Mouse (Mus musculus) thymus, postnatal 36 days (tissue): Measurements from ENCODE around the gene Rogdi.

Source experiments
- DNase-seq, 2 experiments: peaks; one replicate each; pipeline ENCODE4 v3.0.0; 2022; ENCODE audit warnings: mixed read lengths in 2 of 2

Rogdi gene

DNA sequence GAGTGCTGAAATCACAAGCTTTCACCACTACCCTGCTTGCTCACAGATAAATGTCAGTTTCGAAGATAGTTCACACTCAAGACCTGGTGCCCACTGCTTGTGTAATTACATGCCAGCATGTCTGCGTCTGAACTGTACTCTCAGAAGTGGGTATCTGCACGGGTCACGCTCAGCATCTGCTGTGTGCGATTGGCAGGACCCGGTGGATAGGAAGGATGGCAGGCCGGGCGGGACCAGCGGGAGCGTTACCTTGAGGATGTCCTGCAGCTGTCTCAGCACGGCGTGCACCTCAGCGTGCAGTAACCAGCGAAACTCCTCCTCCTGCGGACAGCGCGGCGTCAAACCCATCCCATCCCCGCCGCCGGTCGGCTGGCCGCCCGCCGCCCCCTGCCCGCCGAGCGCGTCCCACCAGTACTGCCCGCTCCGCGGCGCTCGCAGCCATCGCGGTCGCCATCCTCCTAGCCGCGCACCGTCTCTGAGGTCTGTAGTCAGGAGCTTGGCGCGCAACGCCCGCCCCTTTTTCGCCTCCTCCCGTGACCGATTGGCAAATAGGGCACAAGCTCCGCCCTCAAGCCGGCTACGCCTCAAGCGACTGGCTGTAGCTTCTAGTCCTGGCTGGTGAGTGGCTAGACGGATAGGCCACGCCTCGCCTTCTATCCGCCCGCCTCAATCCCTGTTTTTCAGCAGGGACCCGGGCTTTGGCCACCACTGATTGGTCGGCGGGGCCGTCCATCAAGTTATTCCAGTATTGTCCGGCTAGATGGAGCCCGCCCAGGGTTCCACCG is at the start of gene Rogdi:
TSS of gene Rogdi (minus strand) at position 500 of the 785 bp plus-strand sequence.
- DNase-seq: peak; percentile 95 to 97

DNA sequence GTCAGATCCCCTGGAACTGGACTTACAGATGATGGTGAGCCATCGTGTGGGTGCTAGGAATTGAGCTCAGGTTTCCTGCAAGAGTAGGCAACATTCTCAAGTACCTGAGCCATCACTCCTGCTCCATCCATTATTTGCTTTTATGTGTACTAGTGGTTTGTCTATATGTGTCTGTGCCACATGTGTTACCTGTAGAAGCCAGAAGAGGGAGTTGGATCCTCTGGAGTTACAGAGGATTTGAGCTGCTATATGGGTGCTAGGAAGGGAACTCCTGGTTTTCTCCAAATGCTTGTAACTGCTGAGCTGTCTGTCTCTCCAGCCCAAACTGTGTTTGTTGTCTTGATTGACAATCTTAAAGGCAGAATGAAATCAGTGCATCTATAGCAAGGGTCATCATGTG is 44.8 kb upstream of the Rogdi start:
- DNase-seq: no peak

GRCm38 (mm10) chr16:5050251-5051110 is 37.1 kb upstream of the Rogdi start:
- DNase-seq: peak; percentile 84 to 89

DNA sequence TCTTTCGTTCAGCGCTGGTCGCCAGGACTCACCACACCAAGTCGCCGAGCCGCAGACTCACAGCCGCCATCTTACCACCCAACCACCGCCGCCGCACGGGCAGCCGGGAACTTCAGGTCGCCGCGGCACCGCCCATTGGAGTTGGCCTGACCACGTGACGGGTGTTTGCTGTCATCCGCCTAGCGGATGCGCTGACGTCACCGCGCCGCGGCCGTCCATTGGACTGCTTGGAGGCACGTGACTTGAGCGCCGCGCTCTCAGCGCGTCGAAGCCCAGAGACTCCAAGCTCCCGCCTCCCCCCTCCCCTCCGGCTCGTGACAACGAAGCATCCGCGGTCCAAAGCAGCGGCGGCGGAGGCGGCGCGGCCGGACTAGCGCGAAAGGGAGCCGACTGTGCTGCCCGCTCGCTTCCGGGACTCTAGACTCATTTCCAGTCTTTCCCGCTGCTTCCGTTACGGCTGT is 36.5 kb upstream of the Rogdi start, which contains the start of the genes Glyr1 and Ubn1:
TSS of gene Glyr1 (minus strand) at position 90 of the 461 bp plus-strand sequence.
TSS of gene Ubn1 (plus strand) at position 284 of the 461 bp plus-strand sequence.
- DNase-seq: peak; percentile 98 to 100

GRCm38 (mm10) chr16:5049182-5049773 is 35.9 kb upstream of the Rogdi start:
- no peak for DNase-seq

DNA sequence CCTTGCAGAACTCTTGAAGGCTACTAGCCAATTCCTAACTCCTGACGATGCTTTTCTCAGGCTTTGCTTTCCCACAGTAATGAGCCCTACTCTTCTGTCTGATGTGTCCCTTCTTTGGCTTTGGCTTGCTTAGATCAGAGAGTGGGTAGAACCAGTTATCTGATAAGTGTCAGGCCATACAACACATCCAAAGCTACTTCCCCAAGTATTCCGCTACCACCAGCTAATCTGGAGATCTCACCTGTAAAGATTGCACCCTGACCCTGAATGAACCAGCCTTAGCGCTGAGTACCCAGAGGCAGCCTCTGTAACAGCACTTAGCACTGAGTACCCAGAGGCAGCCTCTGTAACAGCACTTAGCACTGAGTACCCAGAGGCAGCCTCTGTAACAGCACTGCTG is 32.0 kb upstream of the Rogdi start:
- DNase-seq: no peak

- DNase-seq: no peak
Measured at GRCm38 (mm10) chr16:5036649-5037234, 23.4 kb upstream of the Rogdi start.

- no peak for DNase-seq
Measured at GRCm38 (mm10) chr16:5035591-5035990, 22.2 kb upstream of the Rogdi start.

DNA sequence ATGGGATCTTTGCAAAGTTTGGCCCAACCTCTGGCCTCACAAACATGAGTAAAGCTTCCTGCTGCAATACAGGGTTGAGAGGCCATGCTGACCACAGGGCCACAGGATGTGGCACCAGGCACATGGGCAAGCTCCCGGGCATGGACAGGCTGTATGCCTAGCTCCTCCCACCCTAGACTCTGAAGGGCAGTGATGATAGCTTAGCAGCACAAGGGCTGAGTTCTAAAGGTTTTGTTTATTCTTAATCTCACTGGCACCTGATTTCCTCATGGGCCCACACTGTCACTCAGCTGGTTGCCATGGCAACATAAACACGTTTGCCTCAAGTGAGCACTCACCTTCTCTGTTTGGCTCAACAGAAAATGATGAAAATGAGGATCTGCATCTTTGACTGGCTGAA is 16.5 kb upstream of the Rogdi start:
- DNase-seq: no peak

DNA sequence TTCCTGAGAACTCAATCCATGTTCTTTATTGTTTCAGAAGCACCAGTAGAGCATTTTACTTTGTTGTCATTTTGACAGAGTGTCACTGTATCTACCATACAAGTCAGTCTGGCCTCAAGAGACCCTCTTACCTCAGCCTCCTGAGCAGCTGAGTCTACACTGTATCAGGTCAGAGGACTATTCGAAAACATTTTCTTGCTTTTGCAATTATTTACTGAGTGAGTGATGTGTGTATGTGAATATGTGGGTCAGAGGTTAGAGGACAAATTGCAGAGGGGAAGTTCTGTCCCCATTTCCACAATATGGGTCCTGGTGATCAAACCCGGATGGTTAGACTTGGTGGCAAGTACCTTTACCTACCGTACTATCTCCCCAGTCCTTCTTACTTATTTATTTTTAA is 10.7 kb upstream of the Rogdi start:
- DNase-seq: no peak

DNA sequence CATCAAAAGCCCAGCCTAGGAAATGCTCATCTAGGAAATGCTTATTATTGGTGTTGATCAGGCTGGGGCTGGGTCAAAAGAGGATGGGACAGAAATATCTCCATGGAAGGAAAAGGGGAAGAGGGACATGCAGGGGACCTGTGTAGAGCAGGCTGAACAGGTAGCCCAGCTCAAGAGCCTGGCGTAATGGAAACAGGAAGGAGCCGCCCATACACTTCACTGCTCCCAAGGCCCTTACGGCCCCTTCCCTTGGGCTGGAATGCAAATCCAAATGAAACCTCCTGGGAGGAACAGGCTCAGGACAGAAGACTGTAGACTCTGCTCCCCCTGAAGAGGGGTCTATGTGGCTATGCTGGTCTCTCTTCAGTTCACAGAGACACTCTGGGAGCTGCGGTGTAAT is 1.2 kb upstream of the Rogdi start:
- DNase-seq: no peak

GRCm38 (mm10) chr16:5012036-5013005 is 1.0 kb downstream of the Rogdi start:
- no peak for DNase-seq

DNA sequence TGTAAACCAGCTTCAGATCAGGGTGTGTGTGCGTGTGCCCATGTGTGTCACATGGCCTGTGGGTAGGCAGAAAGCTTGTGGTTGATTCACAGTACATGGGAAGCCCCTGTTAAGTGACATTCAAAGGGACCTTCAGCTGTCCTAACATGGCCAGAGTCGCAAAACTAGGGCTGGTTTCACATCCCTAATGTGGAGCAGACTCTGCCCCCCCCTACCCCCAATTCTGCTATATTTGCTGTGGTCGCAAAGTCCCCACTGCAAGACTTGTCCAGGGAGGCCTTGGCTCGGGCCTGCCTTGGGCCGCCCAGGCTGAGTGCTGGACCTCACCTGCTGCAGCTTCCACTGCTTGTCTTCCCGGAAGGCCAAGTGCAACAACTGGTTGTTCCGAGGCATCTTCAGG is 2.1 kb downstream of the Rogdi start:
- no peak for DNase-seq

- no peak for DNase-seq
Measured at GRCm38 (mm10) chr16:5010371-5010935, 2.9 kb downstream of the Rogdi start.

DNA sequence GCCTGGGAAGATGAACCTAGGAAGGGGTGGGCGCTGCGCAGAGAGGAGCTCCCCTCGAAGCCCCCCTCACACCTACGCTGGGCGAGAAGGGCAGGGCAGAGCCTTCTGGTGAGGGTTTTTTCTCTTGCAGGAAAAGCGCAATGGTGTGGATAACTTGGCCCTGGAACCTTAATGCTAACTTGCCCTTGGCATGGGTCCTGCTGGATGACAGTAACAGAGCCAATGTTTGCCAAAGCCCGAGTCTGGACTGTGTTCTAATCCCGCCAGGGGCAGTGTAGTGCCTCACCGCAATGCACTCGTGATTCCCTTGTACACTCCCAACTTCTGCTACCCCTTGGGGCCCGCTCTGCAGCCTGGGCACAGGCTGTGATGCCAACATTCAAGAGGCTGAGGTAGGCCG is 5.3 kb downstream of the Rogdi start:
- DNase-seq: no peak

- no peak for DNase-seq
Measured at GRCm38 (mm10) chr16:5007492-5007891, 5.9 kb downstream of the Rogdi start.

- no peak for DNase-seq
Measured at GRCm38 (mm10) chr16:5007067-5007466, 6.3 kb downstream of the Rogdi start, which contains the start of gene Smim22. TSS of gene Smim22 (plus strand) at chr16:5007288.

GRCm38 (mm10) chr16:5000611-5001010 is 12.7 kb downstream of the Rogdi start:
- no peak for DNase-seq

GRCm38 (mm10) chr16:4998984-4999383 is 14.4 kb downstream of the Rogdi start:
- no peak for DNase-seq

- no peak for DNase-seq
Measured at GRCm38 (mm10) chr16:4997553-4997952, 15.8 kb downstream of the Rogdi start, which contains the start of gene Sept12. TSS of gene Sept12 (minus strand) at chr16:4997852.

GRCm38 (mm10) chr16:4993276-4993675 is 20.1 kb downstream of the Rogdi start:
- no peak for DNase-seq
